Mouse (Mus musculus) lung, adult 2 months (tissue): ENCODE measurements around the gene Xpot.

Experiments
- CTCF ChIP-seq: fragments of 200-500 bp; IDR thresholded peaks from 2 replicates; pipeline ENCODE4 v1.5.1; 2011; ENCODE audit warnings: mild to moderate bottlenecking, low read length, control low read depth; ENCODE audit not compliant: insufficient read depth
- POLR2A ChIP-seq: fragments of 200-500 bp; IDR thresholded peaks from 2 replicates; pipeline ENCODE4 v1.6.1; 2011; ENCODE audit warnings: low read depth, mild to moderate bottlenecking, control low read depth, low read length, borderline replicate concordance; ENCODE audit errors: extremely low read depth

GRCm38 (mm10) chr10:121571031-121571430, 55.1 kb downstream of the Xpot start:
- TF ChIP-seq POLR2A (no peak), CTCF (no peak)
